Mouse (Mus musculus): ENCODE data around the gene Galm.

Gene Galm

GRCm38 (mm10) chr17:80127331-80128251, at the start of gene Galm:
TSS of gene Galm (plus strand) at chr17:80127471.
- peak; percentile 11 to 15 for DNase-seq

- DNase-seq = no peak
These were observed 48.5 kb upstream of the Galm start for GRCm38 (mm10) chr17:80078726-80079125.

GRCm38 (mm10) chr17:80083223-80083622, 44.0 kb upstream of the Galm start:
- DNase-seq = no peak

- DNase-seq = no peak
These were observed 42.8 kb upstream of the Galm start for GRCm38 (mm10) chr17:80084424-80084823.

- no peak for DNase-seq
These were observed 40.7 kb upstream of the Galm start for GRCm38 (mm10) chr17:80086591-80086990.

- no peak for DNase-seq
These were observed 39.1 kb upstream of the Galm start for GRCm38 (mm10) chr17:80088168-80088567.

- DNase-seq = no peak
These were observed 36.7 kb upstream of the Galm start for GRCm38 (mm10) chr17:80090551-80090950.

GRCm38 (mm10) chr17:80091879-80092549, 35.3 kb upstream of the Galm start:
- DNase-seq = no peak

GRCm38 (mm10) chr17:80095254-80095899, 31.9 kb upstream of the Galm start:
- no peak for DNase-seq

- DNase-seq = no peak
These were observed 31.1 kb upstream of the Galm start for GRCm38 (mm10) chr17:80096043-80096719.

GRCm38 (mm10) chr17:80096720-80097114, 30.6 kb upstream of the Galm start:
- no peak for DNase-seq

- DNase-seq = no peak
These were observed 30.1 kb upstream of the Galm start for GRCm38 (mm10) chr17:80097221-80097620.

GRCm38 (mm10) chr17:80099823-80100222, 27.4 kb upstream of the Galm start:
- DNase-seq = no peak

GRCm38 (mm10) chr17:80105348-80105978, 21.8 kb upstream of the Galm start:
- no peak for DNase-seq

GRCm38 (mm10) chr17:80112665-80113305, 14.5 kb upstream of the Galm start:
- no peak for DNase-seq

GRCm38 (mm10) chr17:80113468-80113867, 13.8 kb upstream of the Galm start:
- no peak for DNase-seq

- no peak for DNase-seq
These were observed 6.9 kb upstream of the Galm start for GRCm38 (mm10) chr17:80120396-80120795.

- no peak for DNase-seq
These were observed 5.4 kb upstream of the Galm start for GRCm38 (mm10) chr17:80121833-80122232.

- DNase-seq = no peak
These were observed 2.1 kb upstream of the Galm start for GRCm38 (mm10) chr17:80124985-80125750.

- no peak for DNase-seq
These were observed 1.1 kb upstream of the Galm start for GRCm38 (mm10) chr17:80126166-80126565.

GRCm38 (mm10) chr17:80128476-80128990, 1.3 kb downstream of the Galm start:
- DNase-seq = no peak

All from B cell, adult 2 months (primary cell).